Mouse (Mus musculus): ENCODE results near the gene Psmd2.
"Not testable (repeated sequence)": the region's sequence is repeated elsewhere in the genome, so short reads cannot be mapped to it uniquely, and the experiment has no call there.

The Psmd2 gene

GRCm38 (mm10) chr16:20657661-20658060, 6.2 kb downstream of the Psmd2 start:
- no peak for DNase-seq (ENCODE audit: low read depth)

GRCm38 (mm10) chr16:20668013-20668412, 16.6 kb downstream of the Psmd2 start, which contains the start of gene Eif4g1:
TSS of gene Eif4g1 (plus strand) at chr16:20668313.
- not testable (repeated sequence) for DNase-seq (ENCODE audit: low read depth)

- no peak for DNase-seq (ENCODE audit: low read depth)
These were observed 18.8 kb downstream of the Psmd2 start for GRCm38 (mm10) chr16:20670291-20670690.

GRCm38 (mm10) chr16:20671886-20672285, 20.4 kb downstream of the Psmd2 start:
- DNase-seq (ENCODE audit: low read depth): no peak

GRCm38 (mm10) chr16:20672500-20672902, 21.0 kb downstream of the Psmd2 start:
- peak; percentile 85 for DNase-seq (ENCODE audit: low read depth)

- no peak for DNase-seq (ENCODE audit: low read depth)
These were observed 21.7 kb downstream of the Psmd2 start for GRCm38 (mm10) chr16:20672965-20673705.

GRCm38 (mm10) chr16:20673706-20674303, 22.4 kb downstream of the Psmd2 start:
- DNase-seq (ENCODE audit: low read depth): no peak

- no peak for DNase-seq (ENCODE audit: low read depth)
These were observed 23.8 kb downstream of the Psmd2 start for GRCm38 (mm10) chr16:20675213-20675612.

- no peak for DNase-seq (ENCODE audit: low read depth)
These were observed 25.2 kb downstream of the Psmd2 start for GRCm38 (mm10) chr16:20676702-20677101.

- no peak for DNase-seq (ENCODE audit: low read depth)
These were observed 25.9 kb downstream of the Psmd2 start for GRCm38 (mm10) chr16:20677380-20677779.

- DNase-seq (ENCODE audit: low read depth): no peak
These were observed 26.7 kb downstream of the Psmd2 start for GRCm38 (mm10) chr16:20677974-20678675.

GRCm38 (mm10) chr16:20690774-20691173, 39.3 kb downstream of the Psmd2 start:
- no peak for DNase-seq (ENCODE audit: low read depth)

- DNase-seq (ENCODE audit: low read depth): no peak
These were observed 40.2 kb downstream of the Psmd2 start for GRCm38 (mm10) chr16:20691617-20692016.

GRCm38 (mm10) chr16:20692241-20692965, 41.0 kb downstream of the Psmd2 start:
- no peak for DNase-seq (ENCODE audit: low read depth)

GRCm38 (mm10) chr16:20693111-20693701, 41.8 kb downstream of the Psmd2 start, which contains the start of gene Fam131a:
TSS of gene Fam131a (plus strand) at chr16:20693241.
- no peak for DNase-seq (ENCODE audit: low read depth)

GRCm38 (mm10) chr16:20694781-20695180, 43.3 kb downstream of the Psmd2 start:
- no peak for DNase-seq (ENCODE audit: low read depth)

GRCm38 (mm10) chr16:20695622-20696323, 44.3 kb downstream of the Psmd2 start:
- no peak for DNase-seq (ENCODE audit: low read depth)

GRCm38 (mm10) chr16:20699266-20699665, 47.8 kb downstream of the Psmd2 start:
- no peak for DNase-seq (ENCODE audit: low read depth)

- DNase-seq (ENCODE audit: low read depth): no peak
These were observed 48.6 kb downstream of the Psmd2 start for GRCm38 (mm10) chr16:20700036-20700435.

GRCm38 (mm10) chr16:20701316-20701715, 49.9 kb downstream of the Psmd2 start:
- no peak for DNase-seq (ENCODE audit: low read depth)

Data from c-Kit-positive CD71-positive TER-119-negative erythroid progenitor cells, embryonic 14.5 days (primary cell).